Mouse (Mus musculus) spleen, postnatal 36 days (tissue): ENCODE results near the gene Dtl.

Source experiments
- DNase-seq, 2 experiments: peaks; one replicate each; pipeline ENCODE4 v3.0.0; 2022; ENCODE audit warnings: low spot score in 2 of 2, mixed read lengths in 1 of 2

Gene Dtl

DNA sequence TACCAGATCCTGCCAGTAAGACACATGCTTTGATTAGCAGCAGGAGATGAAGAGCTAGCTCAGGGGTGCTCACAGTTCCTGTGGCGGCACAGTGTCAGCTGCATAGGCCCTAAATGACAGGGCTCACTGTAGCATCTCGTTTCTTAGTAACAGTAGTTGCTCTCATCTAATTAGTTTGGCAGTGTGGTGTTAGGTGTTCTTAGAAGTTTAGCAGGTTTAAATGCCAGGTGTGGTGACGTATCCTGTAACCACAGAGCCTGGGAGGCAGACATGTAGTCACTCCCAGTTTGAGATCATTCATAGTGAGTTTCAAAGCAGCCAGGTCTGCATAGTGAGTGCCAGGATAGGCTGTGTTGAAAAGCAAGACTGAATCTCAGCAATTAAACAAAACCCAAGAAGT, 4.2 kb upstream of the Dtl start:
- no peak for DNase-seq

DNA sequence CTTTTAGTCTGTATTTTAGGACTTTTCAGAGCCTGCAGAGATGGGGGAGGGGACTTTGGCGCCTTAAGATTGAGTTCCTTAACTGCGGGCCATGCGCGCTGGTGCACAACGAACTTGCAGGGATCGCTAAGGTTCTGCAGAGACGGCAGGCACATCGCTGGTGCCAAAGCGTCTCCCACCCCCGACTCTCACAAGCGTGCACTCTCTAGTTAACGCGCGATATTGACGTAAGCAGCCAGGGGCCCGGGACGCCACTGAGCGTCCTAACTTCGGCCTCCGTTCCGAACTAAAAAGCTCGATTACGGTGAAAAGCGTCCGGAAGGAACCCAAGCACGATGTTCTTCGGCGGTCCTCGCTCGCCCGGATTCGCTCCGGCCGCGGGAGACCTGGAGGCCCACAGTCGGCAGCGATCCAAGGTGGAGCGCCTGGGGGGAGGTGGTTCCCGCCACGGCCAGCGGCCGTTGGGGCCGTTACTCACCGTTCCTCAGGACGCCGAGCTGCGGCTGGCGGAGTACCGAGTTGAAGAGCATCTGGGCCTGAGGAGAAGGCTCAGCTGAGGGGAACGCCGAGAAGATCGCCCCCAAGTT, 380 bp downstream of the Dtl start:
- peak; percentile 47 to 61 for DNase-seq

GRCm38 (mm10) chr1:191573906-191574639, 1.3 kb downstream of the Dtl start:
- no peak for DNase-seq

DNA sequence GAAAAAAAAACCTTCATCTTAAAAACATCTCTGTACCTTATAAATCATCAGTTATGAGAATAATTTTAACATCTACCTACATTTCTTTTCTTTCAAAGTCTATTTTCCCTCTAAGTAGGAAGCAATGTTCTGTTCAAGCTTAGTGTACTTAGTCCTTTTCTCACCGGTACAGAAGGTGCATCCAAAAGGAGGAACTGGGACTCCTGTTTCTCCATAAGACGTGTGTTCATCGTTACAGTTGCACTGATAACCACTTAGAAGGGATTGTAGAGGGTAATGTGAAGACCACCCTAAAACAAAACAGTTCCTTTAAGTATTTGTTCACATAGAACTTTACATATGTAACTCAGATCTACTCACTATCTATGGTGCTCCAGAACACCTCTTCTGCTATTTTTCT, 4.9 kb downstream of the Dtl start:
- DNase-seq = no peak

DNA sequence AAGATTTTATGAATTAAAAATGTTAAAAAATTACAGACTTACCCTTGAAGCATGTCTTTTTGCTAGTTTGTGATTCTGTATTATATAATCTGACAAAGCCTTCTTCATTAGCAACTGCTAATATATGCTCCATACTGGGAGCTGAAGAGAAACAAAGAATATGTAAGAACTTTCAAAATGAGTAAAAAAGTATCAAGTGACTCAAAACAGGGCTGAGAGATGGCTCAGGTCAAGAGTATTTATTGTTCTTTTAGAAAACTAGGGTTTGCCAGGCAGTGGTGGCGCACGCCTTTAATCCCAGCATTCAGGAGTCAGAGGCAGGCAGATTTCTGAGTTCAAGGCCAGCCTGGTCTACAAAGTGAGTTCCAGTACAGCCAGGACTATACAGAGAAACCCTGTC, 5.7 kb downstream of the Dtl start:
- no peak for DNase-seq

GRCm38 (mm10) chr1:191567859-191568258, 7.5 kb downstream of the Dtl start:
- DNase-seq = no peak

DNA sequence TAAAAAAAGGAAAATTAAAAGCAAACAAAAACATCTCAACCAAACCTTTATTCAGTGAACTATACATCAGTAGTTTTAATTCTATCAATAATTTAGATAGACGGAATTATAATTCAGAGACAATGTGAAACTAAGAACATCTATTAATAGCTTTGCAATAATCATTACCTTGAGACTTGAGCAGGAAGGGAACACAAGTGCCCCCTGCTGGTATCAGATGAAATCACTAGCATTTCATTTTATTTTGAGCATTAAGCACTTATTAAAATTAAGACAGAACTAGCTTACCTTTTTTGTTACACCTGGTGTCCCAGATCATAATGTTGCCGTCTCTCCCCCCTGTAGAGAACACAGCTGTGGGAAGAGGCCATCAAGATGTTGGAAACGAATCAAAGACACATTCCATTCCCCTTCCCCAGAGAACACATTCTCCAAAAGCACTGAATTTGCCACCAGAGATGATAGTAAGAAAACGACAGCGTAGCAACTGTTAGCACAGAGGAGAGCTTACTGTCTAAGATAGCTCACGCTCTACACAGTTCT, 12.4 kb downstream of the Dtl start:
- peak; percentile 34 to 38 for DNase-seq

- DNase-seq = no peak
Measured at GRCm38 (mm10) chr1:191559779-191560178, 15.6 kb downstream of the Dtl start.

DNA sequence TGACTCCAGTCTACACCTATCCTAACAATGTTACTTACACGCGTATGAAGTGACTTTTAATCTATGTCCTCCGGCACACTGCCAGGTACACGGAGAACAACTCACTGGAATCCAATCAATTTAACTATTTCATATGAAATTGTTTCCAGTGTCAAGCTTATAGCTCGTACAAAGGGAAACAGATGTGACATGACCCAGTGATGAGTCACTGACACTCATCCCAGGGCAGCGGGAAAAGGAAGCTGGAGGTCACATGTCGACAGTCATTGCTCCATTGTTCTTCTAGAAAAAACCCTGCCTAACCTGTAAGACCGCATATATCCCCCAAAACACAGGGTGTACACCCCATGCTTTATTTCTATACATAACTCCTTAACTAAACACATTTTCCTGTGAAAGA, 18.2 kb downstream of the Dtl start:
- no peak for DNase-seq

DNA sequence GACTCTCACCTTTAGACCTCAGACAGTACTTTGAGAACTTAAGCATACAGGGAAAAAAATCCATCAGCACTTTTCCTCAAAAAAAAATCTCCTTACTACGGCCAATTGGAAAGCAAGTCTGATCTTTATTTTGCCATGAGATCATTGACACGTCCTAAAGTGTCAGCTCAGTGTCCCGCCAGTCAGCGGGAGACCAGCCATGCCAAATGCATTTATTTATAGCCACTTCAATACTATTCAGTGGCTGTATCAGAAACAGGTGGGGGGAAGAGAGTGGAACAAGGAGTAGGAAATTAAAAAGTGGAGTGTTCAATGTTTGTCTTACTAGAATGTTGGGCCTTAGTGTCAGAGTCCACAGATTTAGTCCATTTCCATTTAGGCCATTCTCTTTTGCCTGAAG, 24.6 kb downstream of the Dtl start:
- DNase-seq = no peak

DNA sequence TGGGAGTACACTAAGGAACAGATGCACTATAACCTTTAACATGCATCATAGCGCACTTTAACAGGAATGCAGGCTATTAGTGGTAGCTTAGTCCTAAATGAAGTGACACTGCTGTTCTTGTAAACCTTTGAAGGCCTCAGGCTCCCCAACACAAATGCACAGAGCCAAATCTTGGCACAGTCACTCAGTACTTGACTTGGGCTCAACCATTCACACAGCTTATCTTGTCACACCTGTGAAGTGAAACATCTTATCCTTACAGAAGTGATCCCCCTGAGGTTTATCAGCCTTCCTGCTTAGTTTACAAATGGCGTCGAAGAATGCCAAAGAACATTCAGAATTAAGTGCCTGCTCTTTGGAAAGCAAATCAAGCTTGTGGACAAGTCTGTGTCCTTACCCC, 31.6 kb downstream of the Dtl start:
- no peak for DNase-seq

DNA sequence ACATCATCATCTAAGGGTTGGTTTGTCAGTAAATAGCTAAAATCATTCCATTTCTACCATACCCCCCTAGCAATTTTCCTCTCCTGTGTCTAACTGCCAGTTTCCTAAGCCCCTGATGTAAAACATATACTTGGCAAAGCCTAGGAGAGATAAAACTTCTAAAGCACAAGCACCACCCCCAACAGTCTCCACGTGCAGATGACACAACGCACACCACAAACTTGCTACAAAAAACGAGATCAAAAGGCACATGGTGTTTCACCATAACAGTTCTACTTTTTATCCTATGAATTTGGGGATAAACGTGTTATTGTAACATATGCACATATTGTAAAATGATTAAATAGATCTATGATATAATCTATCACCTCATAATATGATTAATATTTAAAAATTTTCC, 33.7 kb downstream of the Dtl start:
- DNase-seq = no peak

DNA sequence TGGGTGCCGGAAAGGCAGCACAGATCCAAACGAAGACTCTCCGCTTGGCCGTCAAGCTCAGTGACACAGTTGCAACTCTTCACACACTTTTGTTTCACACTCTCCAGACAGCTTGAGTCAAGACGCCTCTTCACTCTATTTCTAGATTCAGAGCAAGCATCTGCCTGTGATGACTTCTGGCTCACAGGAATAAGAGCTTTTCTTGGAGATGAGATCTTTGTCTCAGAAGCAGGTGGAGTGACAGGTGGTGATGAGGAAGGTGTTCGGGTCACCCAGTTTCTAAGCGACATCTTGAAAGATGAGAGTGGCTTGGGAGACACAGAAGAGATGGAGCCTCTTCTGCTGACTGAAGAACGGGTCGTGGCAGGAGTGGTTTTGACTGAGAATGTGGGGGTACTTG, 34.3 kb downstream of the Dtl start:
- DNase-seq = no peak

DNA sequence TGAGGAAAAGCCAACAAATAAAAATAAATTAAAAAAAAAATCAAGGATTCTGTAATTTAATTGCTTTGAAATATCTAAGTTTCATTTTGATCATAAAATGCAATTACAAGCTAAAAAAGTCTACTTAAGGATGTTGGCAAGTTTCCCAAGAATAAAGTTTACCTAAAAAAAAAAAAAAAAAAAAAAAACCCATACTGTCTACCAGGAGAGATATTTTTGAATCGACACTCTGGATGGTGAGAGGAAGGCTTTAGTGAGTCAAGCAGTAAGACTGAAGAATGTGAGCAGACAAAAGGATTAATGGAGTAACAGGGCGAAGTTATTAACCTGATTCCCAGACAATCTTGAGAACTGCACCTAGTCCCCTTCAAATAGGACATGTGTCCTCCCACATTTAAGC, 35.0 kb downstream of the Dtl start:
- DNase-seq = no peak

DNA sequence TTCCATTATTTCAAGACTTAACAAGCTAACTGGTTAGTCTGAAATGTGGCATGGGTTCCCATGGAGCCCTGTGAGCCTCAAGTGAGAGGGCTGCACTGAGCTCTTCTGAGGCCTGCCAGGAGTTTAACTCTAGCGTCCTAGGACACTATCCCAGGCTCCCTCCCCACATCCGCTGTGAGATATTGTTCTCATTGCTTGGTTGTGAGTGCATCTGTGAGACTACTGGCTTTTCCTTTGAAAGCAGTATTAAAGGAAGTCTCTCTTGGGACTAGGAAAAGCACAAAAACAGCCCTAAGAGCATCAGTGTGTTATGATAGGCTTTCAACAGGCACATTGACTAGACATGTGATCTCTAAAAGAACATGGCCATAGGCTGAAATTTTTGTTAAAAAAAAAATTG, 40.4 kb downstream of the Dtl start:
- DNase-seq = no peak

DNA sequence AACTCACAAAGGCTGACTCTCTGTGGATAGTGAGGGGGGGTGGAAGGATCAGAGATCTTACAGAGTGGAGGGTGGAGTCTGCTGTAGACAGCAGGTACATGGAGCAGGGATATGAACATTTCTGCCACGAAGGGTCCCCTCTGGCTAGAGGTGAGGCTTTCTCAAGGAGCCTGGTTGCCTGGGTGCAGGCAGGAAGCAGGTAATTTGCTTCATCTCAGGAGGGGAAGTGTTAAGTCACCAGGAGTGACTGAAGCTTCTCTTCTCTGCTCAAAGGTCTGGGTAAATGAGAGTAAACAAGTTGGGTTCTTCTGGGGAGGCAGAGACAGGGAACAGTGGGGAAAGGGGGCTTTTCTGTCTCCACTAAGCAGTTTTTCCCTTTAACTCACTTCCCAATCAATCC, 44.3 kb downstream of the Dtl start:
- no peak for DNase-seq

DNA sequence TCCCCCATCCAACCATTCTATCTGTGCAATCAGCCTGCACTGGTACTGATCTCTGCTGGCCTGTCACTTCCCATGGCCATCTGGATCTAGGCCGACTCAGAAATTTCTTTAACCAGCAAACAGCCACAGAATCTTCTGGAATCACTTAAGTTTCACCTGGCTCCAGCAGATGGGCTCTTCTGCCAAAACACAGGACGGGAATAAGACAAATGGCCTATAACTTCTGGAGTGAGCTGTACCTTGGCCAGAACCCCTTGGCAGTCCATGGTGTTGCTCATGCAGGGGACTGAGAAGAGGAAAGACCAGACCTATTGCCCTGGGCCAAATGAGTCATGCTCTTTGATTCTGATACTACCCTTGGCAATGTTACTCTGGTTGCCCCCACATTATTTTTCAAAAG, 45.9 kb downstream of the Dtl start:
- DNase-seq = no peak

GRCm38 (mm10) chr1:191527921-191528612, 47.3 kb downstream of the Dtl start:
- no peak for DNase-seq

GRCm38 (mm10) chr1:191527089-191527488, 48.3 kb downstream of the Dtl start:
- no peak for DNase-seq

DNA sequence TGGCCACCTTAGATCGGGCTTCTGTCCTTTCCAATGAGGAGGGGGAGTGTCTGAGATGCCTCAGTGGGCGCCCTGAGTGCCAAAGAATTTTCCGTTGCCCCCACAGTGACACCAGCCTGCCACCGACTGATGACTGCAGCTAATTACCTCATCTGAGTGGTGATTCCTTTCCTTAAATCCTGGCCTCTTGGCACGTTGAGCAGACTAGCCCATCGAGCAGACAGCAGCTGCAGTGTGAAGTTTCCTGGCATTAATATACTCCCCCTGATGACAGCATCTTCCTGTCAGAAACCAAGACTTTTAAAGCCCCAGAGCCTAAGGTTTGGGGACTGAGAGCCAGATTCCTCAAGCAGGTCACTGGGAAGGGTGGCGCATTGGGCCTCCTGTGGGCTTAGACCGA, 53.9 kb downstream of the Dtl start:
- no peak for DNase-seq

DNA sequence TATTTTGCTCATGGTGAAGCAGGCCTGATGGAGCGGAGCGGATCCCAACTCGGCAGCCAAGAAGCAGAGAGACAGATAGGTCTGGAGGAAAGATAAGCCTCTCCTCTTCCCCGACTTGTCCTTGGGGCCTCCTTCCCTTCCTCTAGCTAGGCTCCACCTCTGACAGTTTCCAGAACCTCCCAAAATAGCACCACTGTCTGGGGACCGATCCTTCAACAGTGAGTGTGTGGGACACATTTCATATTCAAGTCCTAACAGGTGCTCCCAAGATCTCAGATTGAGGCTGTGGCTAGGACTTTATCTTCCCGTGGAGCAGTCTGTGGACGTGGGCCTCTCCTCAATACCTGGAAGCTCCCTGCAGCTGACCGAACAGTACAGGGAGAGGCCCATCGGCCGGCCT, 54.7 kb downstream of the Dtl start:
- no peak for DNase-seq

DNA sequence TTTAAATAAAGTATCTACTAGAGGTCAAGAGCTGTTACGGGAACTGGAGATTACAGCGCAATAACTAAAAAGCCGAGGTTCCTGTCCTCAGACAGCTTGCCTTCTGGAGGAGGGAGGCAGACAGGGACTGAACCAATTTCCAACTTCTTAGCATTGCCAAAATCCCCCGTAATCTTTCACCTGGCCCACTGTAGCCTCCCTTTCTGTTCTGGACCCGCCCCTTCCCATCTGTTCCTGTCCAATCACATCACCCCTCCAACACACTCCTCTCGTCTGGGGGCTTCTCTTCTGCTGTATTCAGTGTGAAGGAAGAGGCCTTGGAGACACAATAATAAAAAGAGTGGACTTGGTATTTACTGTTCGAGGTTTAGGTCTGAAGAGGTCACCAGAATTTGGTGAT, 55.1 kb downstream of the Dtl start:
- no peak for DNase-seq
